Mouse (Mus musculus): ENCODE data around the gene Mmgt2. TPM values are rescaled to one million over a fixed set of nuclear protein-coding genes. Genes with fewer than 3 reads are reported as not detected.

Gene Mmgt2
- polyA plus RNA-seq, 1 experiment, result 6.8 TPM

GRCm38 (mm10) chr11:62605619-62606298 is 42.7 kb upstream of the Mmgt2 start:
- TF ChIP-seq POLR2A (IDR thresholded peaks at IDR 0.05; ENCODE audit: borderline replicate concordance, control insufficient read depth, low read depth, low read length) (no peak), CTCF (IDR thresholded peaks at IDR 0.05; ENCODE audit: control insufficient read depth, insufficient read depth, low read length) (no peak)
- no peaks in the 10 kb centered on the region; the same call in 1 of the 2 replicates for H3K4me1 ChIP-seq (ENCODE audit: control insufficient read depth, insufficient read depth, low read length)
- H3K27ac ChIP-seq (ENCODE audit: control insufficient read depth, insufficient read depth, low read depth, low read length, poor library complexity), result no peak overlapping the region
- 77% methylated on average over 10 of the region's 10 CpGs for WGBS
- no peak overlapping the region for H3K4me3 ChIP-seq (replicated peaks; ENCODE audit: control insufficient read depth, low read depth, low read length)

GRCm38 (mm10) chr11:62606299-62607169 is 41.9 kb upstream of the Mmgt2 start:
- H3K4me1 ChIP-seq (ENCODE audit: control insufficient read depth, insufficient read depth, low read length), result no peaks in the 10 kb centered on the region; the same call in 1 of the 2 replicates
- TF ChIP-seq CTCF (IDR thresholded peaks at IDR 0.05; ENCODE audit: control insufficient read depth, insufficient read depth, low read length), result no peak
- TF ChIP-seq POLR2A (IDR thresholded peaks at IDR 0.05; ENCODE audit: borderline replicate concordance, control insufficient read depth, low read depth, low read length), result no peak
- WGBS, result 64% methylated on average over 10 of the region's 10 CpGs
- H3K27ac ChIP-seq (ENCODE audit: control insufficient read depth, insufficient read depth, low read depth, low read length, poor library complexity), result no peak overlapping the region
- no peak overlapping the region for H3K4me3 ChIP-seq (replicated peaks; ENCODE audit: control insufficient read depth, low read depth, low read length)

GRCm38 (mm10) chr11:62607170-62607951 is 41.1 kb upstream of the Mmgt2 start:
- Histone ChIP-seq H3K27ac (ENCODE audit: control insufficient read depth, insufficient read depth, low read depth, low read length, poor library complexity) (no peak overlapping the region), H3K4me3 (replicated peaks; ENCODE audit: control insufficient read depth, low read depth, low read length) (no peak overlapping the region), H3K4me1 (ENCODE audit: control insufficient read depth, insufficient read depth, low read length) (no peaks in the 10 kb centered on the region; the same call in 1 of the 2 replicates)
- WGBS, result 80% methylated on average over 10 of the region's 10 CpGs
- no peak for TF ChIP-seq POLR2A (IDR thresholded peaks at IDR 0.05; ENCODE audit: borderline replicate concordance, control insufficient read depth, low read depth, low read length)
- no peak for TF ChIP-seq CTCF (IDR thresholded peaks at IDR 0.05; ENCODE audit: control insufficient read depth, insufficient read depth, low read length)

DNA sequence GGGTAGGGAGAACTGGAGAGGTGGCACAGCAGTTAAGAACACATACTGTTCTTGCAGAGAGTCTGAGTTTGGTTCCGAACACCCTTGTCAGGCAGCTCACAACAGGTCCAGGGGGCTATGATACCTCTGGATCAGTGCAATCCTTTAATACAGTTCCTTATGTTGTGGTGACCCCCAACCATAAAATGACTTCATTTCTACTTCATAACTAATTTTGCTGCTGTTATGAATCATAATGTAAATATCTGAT is 40.6 kb upstream of the Mmgt2 start:
- H3K4me3 ChIP-seq (replicated peaks; ENCODE audit: control insufficient read depth, low read depth, low read length), result no peak overlapping the region
- TF ChIP-seq POLR2A (IDR thresholded peaks at IDR 0.05; ENCODE audit: borderline replicate concordance, control insufficient read depth, low read depth, low read length) (no peak), CTCF (IDR thresholded peaks at IDR 0.05; ENCODE audit: control insufficient read depth, insufficient read depth, low read length) (no peak)
- WGBS, result 92% methylated on average over 1 of the region's 1 CpGs
- H3K27ac ChIP-seq (ENCODE audit: control insufficient read depth, insufficient read depth, low read depth, low read length, poor library complexity), result no peak overlapping the region
- no peaks in the 10 kb centered on the region; the same call in 1 of the 2 replicates for H3K4me1 ChIP-seq (ENCODE audit: control insufficient read depth, insufficient read depth, low read length)

DNA sequence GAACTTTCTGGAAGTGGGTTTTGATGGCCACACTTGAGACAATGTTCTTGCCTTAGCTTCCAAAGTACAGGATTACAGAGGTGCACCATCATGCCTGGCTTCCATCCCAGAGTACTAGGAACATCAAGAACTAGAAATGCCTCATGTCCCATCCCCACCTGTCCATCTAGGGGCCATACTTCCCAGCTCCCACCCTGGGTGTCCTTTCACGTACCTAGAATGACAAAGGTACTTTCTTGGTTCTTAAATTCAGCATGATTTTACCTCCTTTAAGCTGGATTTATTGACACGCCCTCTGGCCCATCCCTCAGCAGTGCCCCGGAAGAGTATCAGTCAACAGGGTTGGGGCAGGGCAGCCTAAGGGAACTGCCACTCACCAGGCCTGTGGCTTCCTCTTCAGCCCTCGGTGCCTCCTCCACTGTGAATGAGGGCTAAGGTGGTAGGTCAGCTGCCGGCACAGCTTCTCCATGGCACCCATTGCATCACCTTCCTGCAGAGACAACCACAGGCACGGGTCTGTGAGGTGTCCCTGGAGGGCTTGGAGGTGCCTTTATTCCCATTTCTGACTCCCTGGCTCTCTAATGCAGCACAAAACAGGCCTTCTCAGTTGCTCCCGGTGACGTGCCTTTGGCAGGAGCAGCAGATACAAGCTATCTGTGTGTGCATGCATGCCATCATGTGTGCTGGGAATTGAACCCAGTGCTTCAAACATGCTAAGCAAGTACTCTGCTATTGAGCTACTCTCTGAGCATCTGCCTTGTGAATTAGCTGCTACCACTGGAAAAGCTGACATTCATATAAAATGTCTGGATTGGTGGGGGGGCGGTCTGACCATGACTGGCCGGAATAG is 39.4 kb upstream of the Mmgt2 start:
- Histone ChIP-seq H3K4me3 (replicated peaks; ENCODE audit: control insufficient read depth, low read depth, low read length) (no peak overlapping the region), H3K4me1 (ENCODE audit: control insufficient read depth, insufficient read depth, low read length) (no peaks in the 10 kb centered on the region; the same call in 1 of the 2 replicates), H3K27ac (ENCODE audit: control insufficient read depth, insufficient read depth, low read depth, low read length, poor library complexity) (no peak overlapping the region)
- 39% methylated on average over 10 of the region's 10 CpGs for WGBS
- TF ChIP-seq POLR2A (IDR thresholded peaks at IDR 0.05; ENCODE audit: borderline replicate concordance, control insufficient read depth, low read depth, low read length) (no peak), CTCF (IDR thresholded peaks at IDR 0.05; ENCODE audit: control insufficient read depth, insufficient read depth, low read length) (no peak)

DNA sequence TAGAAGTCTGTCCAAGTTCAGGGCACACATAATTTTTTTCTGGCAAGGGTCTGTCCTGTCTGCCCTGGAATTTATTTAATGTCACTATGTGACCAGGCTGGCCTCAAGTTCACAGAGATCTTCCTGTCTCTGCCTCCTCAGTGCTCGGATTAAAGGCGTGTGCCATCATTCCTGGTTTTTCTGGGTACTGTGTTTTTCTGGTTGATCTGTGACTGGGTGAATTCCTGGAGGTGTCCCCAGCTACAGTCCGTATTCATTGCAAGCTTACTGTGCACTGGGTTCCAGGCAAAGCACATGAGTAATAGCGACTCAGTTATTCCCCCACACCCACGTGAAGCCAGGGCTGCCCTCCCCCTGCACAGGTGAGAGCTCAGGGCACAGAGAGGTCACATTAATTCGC is 38.2 kb upstream of the Mmgt2 start:
- no peak overlapping the region for H3K4me3 ChIP-seq (replicated peaks; ENCODE audit: control insufficient read depth, low read depth, low read length)
- H3K4me1 ChIP-seq (ENCODE audit: control insufficient read depth, insufficient read depth, low read length), result no peaks in the 10 kb centered on the region; the same call in 1 of the 2 replicates
- TF ChIP-seq CTCF (IDR thresholded peaks at IDR 0.05; ENCODE audit: control insufficient read depth, insufficient read depth, low read length) (no peak), POLR2A (IDR thresholded peaks at IDR 0.05; ENCODE audit: borderline replicate concordance, control insufficient read depth, low read depth, low read length) (no peak)
- no peak overlapping the region for H3K27ac ChIP-seq (ENCODE audit: control insufficient read depth, insufficient read depth, low read depth, low read length, poor library complexity)
- WGBS, result 86% methylated on average over 6 of the region's 6 CpGs

GRCm38 (mm10) chr11:62612604-62613003 is 35.9 kb upstream of the Mmgt2 start:
- TF ChIP-seq CTCF (IDR thresholded peaks at IDR 0.05; ENCODE audit: control insufficient read depth, insufficient read depth, low read length) (no peak), POLR2A (IDR thresholded peaks at IDR 0.05; ENCODE audit: borderline replicate concordance, control insufficient read depth, low read depth, low read length) (no peak)
- Histone ChIP-seq H3K4me1 (ENCODE audit: control insufficient read depth, insufficient read depth, low read length) (no peaks in the 10 kb centered on the region; the same call in 1 of the 2 replicates), H3K27ac (ENCODE audit: control insufficient read depth, insufficient read depth, low read depth, low read length, poor library complexity) (no peak overlapping the region), H3K4me3 (replicated peaks; ENCODE audit: control insufficient read depth, low read depth, low read length) (no peak overlapping the region)
- 86% methylated on average over 10 of the region's 10 CpGs for WGBS

Data from bone marrow, adult 2 months (tissue).